Mouse (Mus musculus) intestine, embryonic 16.5 days (tissue): ENCODE results near the gene Tanc1. TPM values are rescaled to one million over a fixed set of nuclear protein-coding genes. Genes with fewer than 3 reads are reported as not detected.
A peak's percentile ranks its signal among the peaks of the same experiment; 100 is the strongest.

ENCODE experiments used
- ATAC-seq: fragments of 200-750 bp; cut with Nextera tagmentation; 2 replicates; pipeline ENCODE4 v1.8.0; 2017; ENCODE audit warnings: moderate TSS enrichment, moderate library complexity
- H3K27ac ChIP-seq: fragments of 300-500 bp; sonication (generic); 2 replicates; pipeline ENCODE4 v1.5.1; 2014; ENCODE audit warnings: mild to moderate bottlenecking, low read length
- H3K27me3 ChIP-seq: fragments of 300-500 bp; sonication (generic); replicated peaks from 2 replicates; pipeline ENCODE4 v1.6.1; 2014; ENCODE audit warnings: low read length, control low read depth, mixed read lengths; ENCODE audit not compliant: control insufficient read depth, insufficient read depth
- H3K36me3 ChIP-seq: fragments of 300-500 bp; sonication (generic); 2 replicates; pipeline ENCODE4 v1.6.1; 2014; ENCODE audit warnings: low read length, control low read depth; ENCODE audit not compliant: control insufficient read depth, insufficient read depth
- H3K4me1 ChIP-seq: fragments of 300-500 bp; sonication (generic); 2 replicates; pipeline ENCODE4 v1.6.1; 2014; ENCODE audit warnings: low read length, control low read depth, mixed read lengths; ENCODE audit not compliant: control insufficient read depth, insufficient read depth
- H3K4me2 ChIP-seq: fragments of 300-500 bp; sonication (generic); 2 replicates; pipeline ENCODE4 v1.6.1; 2014; ENCODE audit warnings: low read depth, low read length, control low read depth
- H3K4me3 ChIP-seq: fragments of 300-500 bp; sonication (generic); 2 replicates; pipeline ENCODE4 v1.5.1; 2014; ENCODE audit warnings: mild to moderate bottlenecking, low read length
- H3K9ac ChIP-seq: fragments of 300-500 bp; sonication (generic); 2 replicates; pipeline ENCODE4 v1.6.1; 2014; ENCODE audit warnings: low read depth, low read length
- H3K9me3 ChIP-seq: fragments of 300-500 bp; sonication (generic); 2 replicates; pipeline ENCODE4 v1.6.1; 2016; ENCODE audit warnings: low read length, control low read depth; ENCODE audit not compliant: control insufficient read depth
- WGBS: fragments of 180-500 bp; shearing (Covaris S2); extraction: QIAGEN DNeasy Blood & Tissue Kit; methylation state at CpG from one replicate; pipeline ENCODE4 v1.1.7; 2014; 5-methylcytosine and 5-hydroxymethylcytosine counted together
- polyA plus RNA-seq: library from polyadenylated mRNA; unstranded; fragments of >200 nt; fragmentation: Nextera tagmentation; extraction: Ambion mirVana; gene quantifications from 2 replicates; pipeline ENCODE4 v1.2.1, GENCODE M21; 2015

The Tanc1 gene
- polyA plus RNA-seq, 1 experiment from 2014 or later = 20.8 TPM

GRCm38 (mm10) chr2:59593341-59593902 lies 18.4 kb upstream of the Tanc1 start:
- no peak overlapping the region for H3K4me2 ChIP-seq
- no peak overlapping the region for H3K27ac ChIP-seq
- H3K36me3 ChIP-seq = no peaks in the 10 kb centered on the region
- no peak overlapping the region for H3K4me3 ChIP-seq
- H3K4me1 ChIP-seq = peaks cover under 1% of the 10 kb centered on the region; the same call in 1 of the 2 replicates
- WGBS = 42% methylated on average over 7 of the region's 7 CpGs
- no peaks in the 10 kb centered on the region for H3K27me3 ChIP-seq
- ATAC-seq = no peak
- no peaks in the 10 kb centered on the region for H3K9me3 ChIP-seq
- H3K9ac ChIP-seq = no peak overlapping the region

- H3K9me3 ChIP-seq = no peaks in the 10 kb centered on the region
- no peaks in the 10 kb centered on the region for H3K36me3 ChIP-seq
- no peak overlapping the region for H3K27ac ChIP-seq
- H3K4me3 ChIP-seq = no peak overlapping the region
- H3K9ac ChIP-seq = no peak overlapping the region
- no peak overlapping the region for H3K4me2 ChIP-seq
- peaks cover 7% of the 10 kb centered on the region for H3K4me1 ChIP-seq
- no peaks in the 10 kb centered on the region for H3K27me3 ChIP-seq
- ATAC-seq = no peak
- WGBS = 52% methylated on average over 6 of the region's 6 CpGs
Measured at GRCm38 (mm10) chr2:59594095-59594494, 17.7 kb upstream of the Tanc1 start.

- Histone ChIP-seq H3K9me3 (no peaks in the 10 kb centered on the region), H3K4me3 (no peak overlapping the region), H3K9ac (no peak overlapping the region), H3K27ac (no peak overlapping the region), H3K27me3 (no peaks in the 10 kb centered on the region), H3K36me3 (no peaks in the 10 kb centered on the region), H3K4me2 (no peak overlapping the region), H3K4me1 (peaks cover 20% of the 10 kb centered on the region)
- 72% methylated on average over 8 of the region's 8 CpGs for WGBS
- ATAC-seq = no peak
Measured at GRCm38 (mm10) chr2:59596545-59596944, 15.3 kb upstream of the Tanc1 start.

- ATAC-seq = peak; percentile 15; the same call in 1 of the 2 replicates
- peaks cover 20% of the 10 kb centered on the region for H3K4me1 ChIP-seq
- no peaks in the 10 kb centered on the region for H3K27me3 ChIP-seq
- H3K9ac ChIP-seq = no peak overlapping the region
- no peaks in the 10 kb centered on the region for H3K36me3 ChIP-seq
- 47% methylated on average over 6 of the region's 6 CpGs for WGBS
- H3K9me3 ChIP-seq = no peaks in the 10 kb centered on the region
- H3K27ac ChIP-seq = peak overlapping the region; percentile 66
- H3K4me3 ChIP-seq = no peak overlapping the region
- no peak overlapping the region for H3K4me2 ChIP-seq
Measured at GRCm38 (mm10) chr2:59598286-59598685, 13.6 kb upstream of the Tanc1 start.

- H3K27me3 ChIP-seq = no peaks in the 10 kb centered on the region
- H3K4me3 ChIP-seq = no peak overlapping the region
- peak overlapping the region; percentile 28 for H3K4me2 ChIP-seq
- H3K27ac ChIP-seq = peak overlapping the region; percentile 66
- no peak for ATAC-seq
- 21% methylated on average over 4 of the region's 4 CpGs for WGBS
- H3K9ac ChIP-seq = 0 out of 2 replicates have a peak overlapping the region, but pooled peaks have one; percentile 33
- peaks cover 20% of the 10 kb centered on the region for H3K4me1 ChIP-seq
- no peaks in the 10 kb centered on the region for H3K9me3 ChIP-seq
- H3K36me3 ChIP-seq = no peaks in the 10 kb centered on the region
Measured at GRCm38 (mm10) chr2:59598894-59599293, 12.9 kb upstream of the Tanc1 start.

- ATAC-seq = peak; percentile 93
- peak overlapping the region; percentile 66 for H3K27ac ChIP-seq
- H3K4me1 ChIP-seq = peaks cover 20% of the 10 kb centered on the region
- H3K4me2 ChIP-seq = peak overlapping the region; percentile 43
- H3K9ac ChIP-seq = no peak overlapping the region
- H3K9me3 ChIP-seq = no peaks in the 10 kb centered on the region
- no peaks in the 10 kb centered on the region for H3K27me3 ChIP-seq
- H3K4me3 ChIP-seq = no peak overlapping the region
- 12% methylated on average over 7 of the region's 7 CpGs for WGBS
- no peaks in the 10 kb centered on the region for H3K36me3 ChIP-seq
Measured at GRCm38 (mm10) chr2:59599338-59600111, 12.3 kb upstream of the Tanc1 start.

- H3K27ac ChIP-seq = peak overlapping the region; percentile 66
- no peaks in the 10 kb centered on the region for H3K27me3 ChIP-seq
Measured at GRCm38 (mm10) chr2:59600123-59600840, 11.6 kb upstream of the Tanc1 start.

GRCm38 (mm10) chr2:59600980-59601379 lies 10.9 kb upstream of the Tanc1 start:
- Histone ChIP-seq H3K9ac (no peak overlapping the region), H3K9me3 (no peaks in the 10 kb centered on the region), H3K4me3 (no peak overlapping the region), H3K27me3 (no peaks in the 10 kb centered on the region), H3K27ac (no peak overlapping the region), H3K4me2 (no peak overlapping the region), H3K4me1 (peaks cover 20% of the 10 kb centered on the region), H3K36me3 (no peaks in the 10 kb centered on the region)
- no peak for ATAC-seq
- 73% methylated on average over 2 of the region's 2 CpGs for WGBS

More at GRCm38 (mm10) chr2:59600123-59600840, 11.6 kb upstream of the Tanc1 start:
- Histone ChIP-seq H3K9ac (no peak overlapping the region), H3K9me3 (no peaks in the 10 kb centered on the region), H3K4me1 (peaks cover 20% of the 10 kb centered on the region), H3K4me3 (no peak overlapping the region), H3K36me3 (no peaks in the 10 kb centered on the region), H3K4me2 (peak overlapping the region; percentile 43)
- WGBS = 49% methylated on average over 19 of the region's 19 CpGs
- peak; percentile 51 for ATAC-seq

- WGBS = 81% methylated on average over 8 of the region's 8 CpGs
- Histone ChIP-seq H3K4me3 (no peak overlapping the region), H3K9ac (no peak overlapping the region), H3K9me3 (no peaks in the 10 kb centered on the region), H3K27ac (no peak overlapping the region), H3K36me3 (no peaks in the 10 kb centered on the region), H3K4me2 (no peak overlapping the region), H3K4me1 (peaks cover 20% of the 10 kb centered on the region), H3K27me3 (no peaks in the 10 kb centered on the region)
- ATAC-seq = no peak
Measured at GRCm38 (mm10) chr2:59601452-59601851, 10.4 kb upstream of the Tanc1 start.
